Mouse (Mus musculus) small intestine, adult 2 months (tissue): ENCODE results near the gene Arl4c. TPM values are rescaled to one million over a fixed set of nuclear protein-coding genes. Genes with fewer than 3 reads are reported as not detected.

Source experiments
- H3K27ac ChIP-seq: fragments of 200-500 bp; 2 replicates; pipeline ENCODE4 v1.5.1; 2012; ENCODE audit warnings: low read depth, low read length, control low read depth, inconsistent platforms; ENCODE audit not compliant: insufficient read depth
- H3K27me3 ChIP-seq: fragments of 200-500 bp; 2 replicates; pipeline ENCODE4 v1.6.1; 2012; ENCODE audit warnings: mild to moderate bottlenecking, moderate library complexity, low read length, inconsistent platforms; ENCODE audit not compliant: control insufficient read depth, insufficient read depth
- H3K36me3 ChIP-seq: fragments of 200-500 bp; 2 replicates; pipeline ENCODE4 v1.6.1; 2012; ENCODE audit warnings: mild to moderate bottlenecking, low read length, control low read depth, inconsistent platforms; ENCODE audit not compliant: control insufficient read depth, insufficient read depth
- H3K4me1 ChIP-seq: fragments of 200-500 bp; 2 replicates; pipeline ENCODE4 v1.6.1; 2012; ENCODE audit warnings: low read length, inconsistent platforms, mixed read lengths; ENCODE audit not compliant: control insufficient read depth, insufficient read depth, insufficient read length
- H3K4me3 ChIP-seq: fragments of 200-500 bp; 2 replicates; pipeline ENCODE4 v1.5.1; 2012; ENCODE audit warnings: low read depth, mild to moderate bottlenecking, control low read depth, inconsistent platforms, low read length, moderate library complexity
- CTCF ChIP-seq: fragments of 200-500 bp; IDR thresholded peaks from 2 replicates; pipeline ENCODE4 v1.5.1; 2012; ENCODE audit warnings: low read depth, mild to moderate bottlenecking, control low read depth, inconsistent platforms, low read length, moderate library complexity, mixed read lengths; ENCODE audit not compliant: insufficient replicate concordance, insufficient read length; ENCODE audit errors: extremely low read depth
- POLR2A ChIP-seq: fragments of 200-500 bp; IDR thresholded peaks from 2 replicates; pipeline ENCODE4 v1.6.1; 2012; ENCODE audit warnings: low read depth, mild to moderate bottlenecking, control low read depth, inconsistent platforms, low read length, moderate library complexity
- WGBS: fragments of 180-500 bp; shearing (Covaris S2); methylation state at CpG from one replicate; pipeline ENCODE4 v1.1.7; 2018; 5-methylcytosine and 5-hydroxymethylcytosine counted together
- polyA plus RNA-seq: library from polyadenylated mRNA; depleted of rRNA; stranded (reverse); fragments of >200 nt; gene quantifications from 2 replicates; pipeline ENCODE4 v1.2.3, GENCODE M21; 2012

Gene Arl4c
- polyA plus RNA-seq, 1 experiment = 6.5 TPM

DNA sequence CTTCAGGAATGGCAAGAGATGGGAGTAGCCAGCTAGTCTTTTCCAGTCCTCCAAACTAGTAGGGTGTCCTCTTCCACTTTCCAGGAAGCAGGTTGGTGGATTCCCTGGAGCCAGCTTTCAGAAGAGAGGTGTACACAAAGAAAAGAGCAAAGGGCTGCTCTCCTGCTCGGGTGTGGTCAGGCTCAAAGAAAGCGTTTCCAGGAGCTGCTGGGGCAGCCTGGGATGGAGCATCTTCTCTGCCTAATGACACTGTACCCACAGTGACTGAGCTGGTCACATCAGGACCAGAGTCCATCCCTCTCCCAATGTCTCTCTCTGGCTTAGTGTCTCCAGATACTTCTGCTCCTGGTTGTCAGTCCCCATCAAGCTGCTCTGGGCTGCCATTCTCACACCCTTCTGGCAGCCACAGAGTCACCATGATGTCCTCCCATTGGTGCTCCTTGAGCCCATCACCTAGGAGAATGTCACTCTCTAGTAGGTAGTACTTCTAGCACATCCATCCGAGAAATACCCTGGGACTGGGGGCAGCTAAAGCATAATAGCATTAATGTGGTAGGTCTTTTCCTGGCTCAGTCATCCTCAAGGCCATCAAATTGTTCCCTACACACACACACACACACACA lies 46.4 kb downstream of the Arl4c start:
- H3K4me3 ChIP-seq = no peak overlapping the region
- no peak overlapping the region for H3K27ac ChIP-seq
- WGBS = 42% methylated on average over 3 of the region's 3 CpGs
- TF ChIP-seq POLR2A (no peak), CTCF (no peak)
- H3K27me3 ChIP-seq = no peaks in the 10 kb centered on the region
- peaks cover 11% of the 10 kb centered on the region; the same call in 1 of the 2 replicates for H3K4me1 ChIP-seq
- H3K36me3 ChIP-seq = no peaks in the 10 kb centered on the region

DNA sequence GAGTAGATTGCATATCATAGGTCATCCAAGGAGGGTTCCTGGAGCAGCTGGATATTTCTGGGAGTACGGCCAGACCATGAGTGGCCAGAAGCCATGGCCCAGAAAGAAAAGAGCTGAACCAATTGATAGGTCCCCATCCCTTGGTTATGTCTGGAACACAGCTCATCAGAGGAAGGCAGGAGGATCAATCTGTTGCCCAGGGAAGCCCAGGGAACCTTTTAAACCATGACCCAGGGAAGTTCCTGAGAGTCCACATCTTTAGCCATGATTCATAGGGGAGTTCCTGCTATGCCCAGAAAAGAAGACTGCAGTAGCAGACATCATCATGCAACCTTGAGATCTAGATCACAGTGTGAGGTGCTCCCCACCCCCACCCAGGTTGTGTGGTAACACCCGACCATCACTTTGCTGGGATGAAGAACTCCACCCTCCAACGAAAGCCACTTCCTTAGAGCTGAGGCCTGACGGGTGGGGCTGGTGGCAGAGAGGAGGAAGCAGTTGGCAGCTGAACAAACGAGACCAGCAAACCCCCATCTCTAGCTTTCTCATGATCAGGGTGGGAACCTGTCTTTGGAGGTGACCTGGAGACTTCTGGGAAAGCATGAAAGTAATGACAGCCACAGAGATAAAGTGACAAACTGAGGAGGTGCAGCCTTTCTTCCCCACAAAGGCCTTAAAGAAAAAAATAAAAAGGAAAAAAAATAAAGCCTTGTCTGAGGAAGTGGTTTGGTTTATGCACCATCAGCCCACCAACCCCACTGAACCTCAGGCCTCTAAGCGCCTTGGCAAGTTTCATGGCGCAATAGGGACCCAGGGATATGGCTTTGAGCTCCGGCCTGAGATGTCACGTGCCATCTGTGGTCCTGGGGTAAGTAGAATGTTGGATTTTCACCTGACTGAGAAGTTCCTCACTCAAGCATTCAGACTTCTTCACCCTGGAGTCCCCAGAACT lies 47.2 kb downstream of the Arl4c start:
- no peak overlapping the region for H3K4me3 ChIP-seq
- TF ChIP-seq CTCF (no peak), POLR2A (no peak)
- H3K36me3 ChIP-seq = no peaks in the 10 kb centered on the region
- 47% methylated on average over 9 of the region's 9 CpGs for WGBS
- H3K27me3 ChIP-seq = no peaks in the 10 kb centered on the region
- H3K27ac ChIP-seq = no peak overlapping the region
- H3K4me1 ChIP-seq = peaks cover 11% of the 10 kb centered on the region; the same call in 1 of the 2 replicates

DNA sequence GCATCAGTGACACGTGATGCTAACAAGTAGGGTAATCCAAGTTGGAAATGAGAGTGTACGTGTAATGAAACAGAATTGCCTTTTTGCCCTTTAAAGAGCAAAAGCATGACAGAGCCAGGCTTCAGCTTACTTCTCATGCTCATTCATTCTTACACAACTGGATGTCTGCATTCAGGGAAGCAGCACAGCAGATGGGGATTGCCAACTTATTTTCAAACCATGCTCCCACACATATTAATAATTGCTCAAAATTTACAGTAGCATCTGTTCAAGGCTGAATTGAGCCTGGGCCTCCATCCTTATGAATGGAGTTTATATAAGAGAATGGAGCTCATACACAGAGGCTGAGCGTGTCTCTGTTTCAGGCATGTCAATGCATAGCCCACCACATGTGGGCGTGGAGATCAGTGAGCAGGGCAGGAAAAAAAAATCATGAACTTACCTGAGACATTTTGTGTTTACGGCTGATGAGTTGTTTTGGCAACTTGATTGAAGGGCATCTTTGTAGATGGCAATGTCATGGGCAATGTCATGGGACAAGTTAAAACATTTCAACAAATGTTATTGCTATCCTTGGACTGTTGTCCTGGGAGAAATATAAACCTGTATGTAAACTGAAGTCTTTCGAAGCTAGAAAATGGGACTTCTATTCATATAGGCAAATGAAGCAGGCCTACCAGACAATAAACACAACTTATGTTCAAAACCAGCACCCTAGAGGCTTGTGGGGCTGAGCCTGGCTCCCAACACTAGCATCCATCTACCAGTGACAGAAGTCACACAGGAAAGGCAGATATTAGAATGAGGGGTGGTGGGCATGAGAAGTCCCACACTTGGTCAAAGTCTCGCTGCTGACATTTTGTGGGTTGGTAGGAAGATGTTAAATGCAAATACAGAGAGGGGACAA lies 48.2 kb downstream of the Arl4c start:
- H3K36me3 ChIP-seq = no peaks in the 10 kb centered on the region
- no peak overlapping the region for H3K4me3 ChIP-seq
- TF ChIP-seq CTCF (no peak), POLR2A (no peak)
- H3K27me3 ChIP-seq = no peaks in the 10 kb centered on the region
- H3K27ac ChIP-seq = no peak overlapping the region
- WGBS = 91% methylated on average over 7 of the region's 7 CpGs
- H3K4me1 ChIP-seq = peaks cover 11% of the 10 kb centered on the region; the same call in 1 of the 2 replicates

DNA sequence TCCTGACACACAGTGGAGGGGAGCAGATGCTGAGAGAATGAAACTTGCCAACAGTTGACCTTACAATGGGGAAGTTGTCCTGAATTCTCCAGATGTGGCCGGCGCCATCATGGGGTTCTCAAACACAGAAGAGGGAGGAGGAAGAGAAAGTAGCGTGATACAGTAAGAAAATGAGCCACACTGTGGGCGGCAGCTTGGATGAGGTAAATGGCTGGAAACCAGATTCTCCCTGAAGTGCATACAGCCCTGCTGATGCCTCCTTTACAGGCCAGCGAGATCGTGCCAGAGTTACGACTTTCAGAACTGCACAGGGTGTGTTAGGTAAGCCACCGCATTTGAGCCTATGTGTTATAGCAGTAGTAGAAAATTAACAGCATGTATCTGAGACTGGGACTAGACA lies 49.3 kb downstream of the Arl4c start:
- peak overlapping the region; percentile 28; the same call in 1 of the 2 replicates for H3K27ac ChIP-seq
- no peak overlapping the region for H3K4me3 ChIP-seq
- no peaks in the 10 kb centered on the region for H3K27me3 ChIP-seq
- H3K4me1 ChIP-seq = peaks cover 11% of the 10 kb centered on the region; the same call in 1 of the 2 replicates
- H3K36me3 ChIP-seq = no peaks in the 10 kb centered on the region
- WGBS = 86% methylated on average over 8 of the region's 8 CpGs
- TF ChIP-seq CTCF = no peak
- TF ChIP-seq POLR2A = no peak

DNA sequence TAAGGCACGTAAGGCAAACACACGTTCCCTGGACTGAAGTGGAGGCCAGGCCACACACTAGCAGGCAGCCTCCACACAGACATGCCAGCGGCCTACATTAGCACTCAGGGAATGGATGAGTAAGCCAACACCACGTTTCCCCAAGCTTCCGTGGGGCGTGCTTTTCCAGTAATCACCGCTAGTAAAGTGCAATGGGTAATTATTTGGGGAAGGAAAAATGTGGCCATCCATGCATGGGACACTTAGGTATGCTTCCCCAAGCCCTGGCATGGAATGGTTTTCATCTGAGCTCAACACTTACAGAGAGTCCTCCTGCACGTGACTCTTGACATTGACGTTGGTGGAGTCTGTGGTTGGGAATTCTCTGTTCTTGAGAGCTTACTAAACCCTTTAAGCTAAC lies 50.4 kb downstream of the Arl4c start:
- 83% methylated on average over 9 of the region's 9 CpGs for WGBS
- Histone ChIP-seq H3K4me3 (no peak overlapping the region), H3K27me3 (no peaks in the 10 kb centered on the region), H3K27ac (no peak overlapping the region), H3K36me3 (no peaks in the 10 kb centered on the region), H3K4me1 (peaks cover 11% of the 10 kb centered on the region; the same call in 1 of the 2 replicates)
- TF ChIP-seq POLR2A = no peak
- no peak for TF ChIP-seq CTCF

DNA sequence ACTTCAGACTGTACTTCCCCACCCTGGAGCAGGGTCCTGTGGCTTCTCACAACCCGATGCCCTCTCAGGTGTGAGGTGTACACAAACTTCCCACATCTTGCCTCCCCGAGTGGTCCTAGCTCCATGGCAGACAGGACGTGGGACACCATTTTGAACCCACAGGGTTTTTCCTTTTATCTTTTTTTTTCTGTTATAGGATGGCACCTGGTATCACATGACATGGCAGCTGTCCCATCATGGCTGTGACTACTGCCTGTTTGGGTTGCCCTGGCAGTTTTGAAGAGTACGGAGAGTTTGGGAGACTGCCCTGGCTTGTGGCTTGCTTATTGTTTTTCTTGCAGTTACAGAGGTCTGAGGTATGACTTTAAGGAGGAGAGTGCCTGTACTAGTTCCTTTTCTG lies 53.3 kb downstream of the Arl4c start:
- no peak for TF ChIP-seq CTCF
- H3K4me1 ChIP-seq = no peaks in the 10 kb centered on the region; the same call in 1 of the 2 replicates
- no peak overlapping the region for H3K4me3 ChIP-seq
- H3K27ac ChIP-seq = no peak overlapping the region
- H3K27me3 ChIP-seq = no peaks in the 10 kb centered on the region
- WGBS = 92% methylated on average over 4 of the region's 4 CpGs
- no peaks in the 10 kb centered on the region for H3K36me3 ChIP-seq
